Mouse (Mus musculus) erythroblast, embryonic 14.5 days (primary cell): ENCODE results near the gene Pced1b.

Source experiments
- GATA1 ChIP-seq: IDR thresholded peaks from 2 replicates; pipeline ENCODE4 v1.6.1; 2012; ENCODE audit warnings: low read length, inconsistent platforms, mixed read lengths
- TAL1 ChIP-seq: IDR thresholded peaks from 3 replicates; pipeline ENCODE4 v1.6.1; 2012; ENCODE audit warnings: low read length, inconsistent platforms, mixed read lengths

DNA sequence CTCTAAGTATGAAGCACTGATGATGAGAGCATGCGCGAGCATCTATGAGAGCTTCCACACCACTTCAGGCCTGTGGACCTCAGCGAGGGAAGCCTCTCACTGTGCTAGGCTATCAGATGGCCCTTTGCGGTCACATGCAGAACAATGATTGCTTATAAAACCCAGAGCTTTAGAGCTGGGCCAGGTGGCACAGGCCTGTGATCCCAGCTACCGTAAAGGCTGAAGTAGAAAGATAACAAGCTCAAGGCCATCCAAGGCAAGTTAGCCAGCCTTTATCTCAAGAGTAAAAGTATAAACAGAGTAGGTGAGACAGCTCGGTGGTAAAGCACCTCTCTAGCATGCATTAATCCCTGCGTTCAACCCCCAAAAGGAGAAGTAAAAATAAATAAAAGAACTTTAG lies 158.1 kb downstream of the Pced1b start:
- peak; percentile 26; the same call in 1 of the 2 replicates for TF ChIP-seq GATA1
- peak; percentile 28; the same call in 1 of the 3 replicates for TF ChIP-seq TAL1
